Mouse (Mus musculus) heart, adult 2 months (tissue): ENCODE data around the gene Ripor3.

ENCODE experiments used
- CTCF ChIP-seq: fragments of 200-600 bp; IDR thresholded peaks from 2 replicates; pipeline ENCODE4 v1.8.1; 2022; ENCODE audit warnings: antibody characterized with exemption, mild to moderate bottlenecking, moderate library complexity
- EP300 ChIP-seq: fragments of 200-500 bp; IDR thresholded peaks from 2 replicates; pipeline ENCODE4 v1.6.1; 2011; ENCODE audit warnings: low read depth, low read length, control low read depth; ENCODE audit not compliant: insufficient read depth
- POLR2A ChIP-seq: fragments of 200-500 bp; IDR thresholded peaks from 2 replicates; pipeline ENCODE4 v1.6.1; 2011; ENCODE audit warnings: mild to moderate bottlenecking, low read depth, low read length, control low read depth; ENCODE audit not compliant: insufficient read depth

DNA sequence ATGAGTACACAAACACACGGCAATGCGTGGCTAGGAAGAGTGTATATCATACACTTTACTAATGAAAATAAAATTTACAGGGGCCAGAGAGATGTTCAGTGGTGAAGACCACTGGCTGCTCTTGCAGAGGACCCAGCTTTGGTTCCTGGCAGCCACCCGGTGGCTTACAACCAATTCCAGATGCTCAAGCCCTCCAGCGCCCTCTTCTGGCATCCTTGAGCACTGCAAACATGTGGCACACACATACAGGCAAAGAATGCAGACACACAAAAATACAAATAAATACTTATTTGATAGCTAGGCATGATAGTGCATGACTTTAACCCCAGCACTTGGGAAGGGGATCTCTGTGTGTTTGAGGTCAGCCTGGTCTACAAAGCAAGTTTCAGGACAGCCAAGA is 36.0 kb upstream of the Ripor3 start:
- TF ChIP-seq POLR2A (no peak), CTCF (peak; percentile 18), EP300 (no peak)
